Mouse (Mus musculus) Patski (cell line): ENCODE data around the gene Olfr263. TPM values are rescaled to one million over a fixed set of nuclear protein-coding genes. Genes with fewer than 3 reads are reported as not detected.
"Not testable (repeated sequence)": the region's sequence is repeated elsewhere in the genome, so short reads cannot be mapped to it uniquely, and the experiment has no call there.

Experiments used
- ATAC-seq: fragments of 100-300 bp; one replicate; pipeline ENCODE4 v1.8.0; 2021
- CTCF ChIA-PET: fragments of 350-600 bp; sonication (Branson Sonifier 250); formaldehyde crosslinking; loops from one replicate; lab custom pipeline; 2022; ENCODE audit warnings: inconsistent platforms; lab: Charles Lee
- POLR2A ChIA-PET: fragments of 350-600 bp; sonication (Branson Sonifier 250); formaldehyde crosslinking; loops from one replicate; lab custom pipeline; 2022; ENCODE audit warnings: antibody characterized with exemption, inconsistent platforms; lab: Charles Lee
- DNase-seq: peaks from one replicate; pipeline ENCODE4 v3.0.0-alpha.2; 2011; ENCODE audit warnings: low read depth, low spot score
- H3K27me3 ChIP-seq: fragments of 371-371 bp; one replicate; pipeline ENCODE4 v1.5.1; 2021
- CTCF ChIP-seq: fragments of 100-300 bp; IDR thresholded peaks from one replicate; pipeline ENCODE4 v1.5.1; 2021
- in situ Hi-C: fragments of 300-500 bp; cut with MboI; formaldehyde crosslinking; loops from 3 replicates; pipeline ENCODE4 v1.11.1; 2018; ENCODE audit warnings: low pct_unique_long_range_greater_than_20kb, mixed read lengths
- polyA plus RNA-seq: library from polyadenylated mRNA; unstranded; gene quantifications from one replicate; pipeline ENCODE4 v1.2.3, GENCODE M21; 2021

The Olfr263 gene
- not detected for polyA plus RNA-seq

GRCm38 (mm10) chr13:21129339-21129738 is at the start of gene Olfr263:
Gene Olfr263 (plus strand): TSS chr13:21129639.
- ATAC-seq, DNase-seq, in situ Hi-C loops, CTCF ChIA-PET, H3K27me3 ChIP-seq, POLR2A ChIA-PET: not testable (repeated sequence)

GRCm38 (mm10) chr13:21082686-21083085 is 46.8 kb upstream of the Olfr263 start:
- no peak for TF ChIP-seq CTCF
- no peaks in the 10 kb centered on the region for H3K27me3 ChIP-seq
- CTCF ChIA-PET = no interaction called here
- ATAC-seq (no peak), DNase-seq (no peak)
- in situ Hi-C loops = no loop called here
- POLR2A ChIA-PET = no interaction called here

GRCm38 (mm10) chr13:21109759-21110158 is 19.7 kb upstream of the Olfr263 start:
- DNase-seq (no peak), ATAC-seq (no peak)
- POLR2A ChIA-PET = no interaction called here
- H3K27me3 ChIP-seq = no peaks in the 10 kb centered on the region
- CTCF ChIA-PET = no interaction called here
- in situ Hi-C loops = no loop called here
- TF ChIP-seq CTCF = no peak

- TF ChIP-seq CTCF = no peak
- no peak for DNase-seq
- in situ Hi-C loops = no loop called here
- no peaks in the 10 kb centered on the region for H3K27me3 ChIP-seq
- CTCF ChIA-PET = no interaction called here
- ATAC-seq = no peak
- POLR2A ChIA-PET = no interaction called here
These were observed 19.0 kb upstream of the Olfr263 start for GRCm38 (mm10) chr13:21110441-21110840.

- DNase-seq, H3K27me3 ChIP-seq, in situ Hi-C loops, ATAC-seq, CTCF ChIA-PET, POLR2A ChIA-PET: not testable (repeated sequence)
These were observed 18.3 kb upstream of the Olfr263 start, which contains the start of gene Olfr1369-ps1 for GRCm38 (mm10) chr13:21111183-21111582. Gene Olfr1369-ps1 (plus strand): TSS chr13:21111483.

- no peak for DNase-seq
- POLR2A ChIA-PET = no interaction called here
- no peak for TF ChIP-seq CTCF
- CTCF ChIA-PET = no interaction called here
- in situ Hi-C loops = no loop called here
- no peaks in the 10 kb centered on the region for H3K27me3 ChIP-seq
- ATAC-seq = no peak
These were observed 15.3 kb upstream of the Olfr263 start for GRCm38 (mm10) chr13:21114121-21114520.

- ATAC-seq (no peak), DNase-seq (no peak)
- TF ChIP-seq CTCF = no peak
- peaks cover 3% of the 10 kb centered on the region for H3K27me3 ChIP-seq
- CTCF ChIA-PET = no interaction called here
- in situ Hi-C loops = no loop called here
- POLR2A ChIA-PET = no interaction called here
These were observed 13.0 kb downstream of the Olfr263 start for GRCm38 (mm10) chr13:21142421-21142820.

GRCm38 (mm10) chr13:21145767-21146166 is 16.3 kb downstream of the Olfr263 start, which contains the start of gene Olfr1368:
Gene Olfr1368 (minus strand): TSS chr13:21145867.
- CTCF ChIA-PET = no interaction called here
- in situ Hi-C loops = no loop called here
- peaks cover 3% of the 10 kb centered on the region for H3K27me3 ChIP-seq
- ATAC-seq = no peak
- DNase-seq = no peak
- POLR2A ChIA-PET = no interaction called here
- no peak for TF ChIP-seq CTCF

GRCm38 (mm10) chr13:21155888-21156287 is 26.4 kb downstream of the Olfr263 start:
- POLR2A ChIA-PET = no interaction called here
- CTCF ChIA-PET = no interaction called here
- DNase-seq (no peak), ATAC-seq (no peak)
- H3K27me3 ChIP-seq = peaks cover 10% of the 10 kb centered on the region
- no peak for TF ChIP-seq CTCF
- in situ Hi-C loops = loop anchor here (5.0 to 25.0 kb wide), 2 partner anchors 844 to 1794 kb away; no protein-coding TSS in a partner anchor

GRCm38 (mm10) chr13:21158071-21158470 is 28.6 kb downstream of the Olfr263 start:
- CTCF ChIA-PET = interaction anchor here (1.4 to 3.9 kb wide), 2 partner anchors 11 to 15 kb away, joined by 7 to 12 read pairs; no protein-coding TSS in a partner anchor
- no peak for TF ChIP-seq CTCF
- in situ Hi-C loops = loop anchor here (5.0 to 25.0 kb wide), 2 partner anchors 846 to 1796 kb away; no protein-coding TSS in a partner anchor
- no peak for ATAC-seq
- H3K27me3 ChIP-seq = peaks cover 10% of the 10 kb centered on the region
- POLR2A ChIA-PET = no interaction called here
- no peak for DNase-seq

GRCm38 (mm10) chr13:21158785-21159474 is 29.5 kb downstream of the Olfr263 start:
- in situ Hi-C loops = loop anchor here (5.0 to 25.0 kb wide), 2 partner anchors 847 to 1797 kb away; no protein-coding TSS in a partner anchor
- ATAC-seq (peak; percentile 63), DNase-seq (no peak)
- peaks cover 6% of the 10 kb centered on the region for H3K27me3 ChIP-seq
- ChIA-PET POLR2A (no interaction called here), CTCF (interaction anchor here (1.0 to 3.9 kb wide), 3 partner anchors 10 to 41 kb away, joined by 3 to 12 read pairs (median 7); no protein-coding TSS in a partner anchor)
- TF ChIP-seq CTCF = peak; percentile 94
